Mouse (Mus musculus): ENCODE data around the gene Atxn2.

DNA sequence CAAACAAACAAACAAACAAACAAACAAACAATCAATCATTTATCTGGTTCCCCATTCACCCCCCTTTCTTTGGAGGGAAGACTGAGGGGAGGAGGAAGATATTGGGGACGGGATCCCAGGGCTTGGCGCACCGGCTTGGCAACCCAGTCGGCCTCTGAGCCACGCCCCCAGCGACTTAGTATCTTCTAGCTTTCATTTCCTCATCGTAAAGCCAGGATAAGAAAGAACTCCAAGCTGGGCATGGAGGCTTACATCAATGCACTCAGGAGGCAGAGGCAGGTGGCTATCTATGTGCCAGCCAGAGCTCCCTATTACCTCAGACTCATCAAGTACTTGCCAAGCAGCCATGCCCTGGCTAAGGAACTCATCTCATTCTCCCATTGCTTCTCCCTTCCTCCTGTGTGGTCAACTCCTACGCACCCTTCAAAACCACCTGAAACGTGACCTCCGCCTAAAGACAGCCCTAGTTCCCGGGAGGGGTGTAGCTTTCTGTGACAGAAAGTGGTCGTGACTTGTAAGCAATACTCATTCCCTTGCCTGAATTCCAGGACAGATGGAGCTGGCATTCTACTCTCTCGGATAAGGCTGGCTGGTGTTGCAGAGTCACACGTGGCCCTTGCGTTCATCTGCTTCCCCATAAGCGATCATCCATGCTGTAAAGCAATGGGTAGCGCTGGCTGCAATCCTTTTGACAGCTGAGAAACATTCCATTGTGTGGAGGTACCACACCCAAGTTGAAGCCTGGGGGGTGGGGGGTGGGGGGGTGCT lies 132.2 kb downstream of the Atxn2 start:
- TF ChIP-seq POLR2A (IDR thresholded peaks at IDR 0.05; ENCODE audit: extremely low read depth, insufficient read depth, low read length) (no peak), CTCF (IDR thresholded peaks at IDR 0.05; ENCODE audit: low read depth, low read length) (no peak)
